Mouse (Mus musculus): ENCODE measurements around the gene Wdr5b. TPM values are rescaled to one million over a fixed set of nuclear protein-coding genes. Genes with fewer than 3 reads are reported as not detected.
"Not testable (repeated sequence)": the region's sequence is repeated elsewhere in the genome, so short reads cannot be mapped to it uniquely, and the experiment has no call there.

Gene Wdr5b
- total RNA-seq (2022) = 1 to 10 TPM; 4.4 to 6.3 (median 4.9) TPM

- peak; percentile 95 for DNase-seq (ENCODE audit: low spot score in 2 of 2)
Observed at GRCm38 (mm10) chr16:36040640-36041624, at the start of gene Wdr5b. Gene Wdr5b (plus strand): TSS chr16:36041190.

- DNase-seq (ENCODE audit: low spot score in 2 of 2) = no peak
Observed at GRCm38 (mm10) chr16:35992391-35992790, 48.6 kb upstream of the Wdr5b start.

- no peak for DNase-seq (ENCODE audit: low spot score in 2 of 2)
Observed at GRCm38 (mm10) chr16:35993316-35993715, 47.7 kb upstream of the Wdr5b start.

GRCm38 (mm10) chr16:35998852-35999251, 42.1 kb upstream of the Wdr5b start:
- not testable (repeated sequence) for DNase-seq (ENCODE audit: low spot score in 2 of 2)

- no peak for DNase-seq (ENCODE audit: low spot score in 2 of 2)
Observed at GRCm38 (mm10) chr16:36008396-36008795, 32.6 kb upstream of the Wdr5b start.

- DNase-seq (ENCODE audit: low spot score in 2 of 2) = no peak
Observed at GRCm38 (mm10) chr16:36016335-36016734, 24.7 kb upstream of the Wdr5b start.

GRCm38 (mm10) chr16:36028120-36028519, 12.9 kb upstream of the Wdr5b start:
- not testable (repeated sequence) for DNase-seq (ENCODE audit: low spot score in 2 of 2)

- no peak for DNase-seq (ENCODE audit: low spot score in 2 of 2)
Observed at GRCm38 (mm10) chr16:36041625-36042020, 633 bp downstream of the Wdr5b start.

- DNase-seq (ENCODE audit: low spot score in 2 of 2) = no peak
Observed at GRCm38 (mm10) chr16:36043073-36043472, 2.1 kb downstream of the Wdr5b start.

- no peak for DNase-seq (ENCODE audit: low spot score in 2 of 2)
Observed at GRCm38 (mm10) chr16:36043964-36044363, 3.0 kb downstream of the Wdr5b start.

- no peak for DNase-seq (ENCODE audit: low spot score in 2 of 2)
Observed at GRCm38 (mm10) chr16:36047538-36047937, 6.5 kb downstream of the Wdr5b start.

- no peak for DNase-seq (ENCODE audit: low spot score in 2 of 2)
Observed at GRCm38 (mm10) chr16:36051491-36051890, 10.5 kb downstream of the Wdr5b start.

- DNase-seq (ENCODE audit: low spot score in 2 of 2) = no peak
Observed at GRCm38 (mm10) chr16:36053524-36054275, 12.7 kb downstream of the Wdr5b start.

- no peak for DNase-seq (ENCODE audit: low spot score in 2 of 2)
Observed at GRCm38 (mm10) chr16:36054920-36055319, 13.9 kb downstream of the Wdr5b start.

- DNase-seq (ENCODE audit: low spot score in 2 of 2) = no peak
Observed at GRCm38 (mm10) chr16:36056416-36056815, 15.4 kb downstream of the Wdr5b start.

GRCm38 (mm10) chr16:36057933-36058475, 17.0 kb downstream of the Wdr5b start:
- DNase-seq (ENCODE audit: low spot score in 2 of 2) = no peak

GRCm38 (mm10) chr16:36062534-36062933, 21.5 kb downstream of the Wdr5b start:
- DNase-seq (ENCODE audit: low spot score in 2 of 2) = not testable (repeated sequence)

- no peak for DNase-seq (ENCODE audit: low spot score in 2 of 2)
Observed at GRCm38 (mm10) chr16:36063315-36063714, 22.3 kb downstream of the Wdr5b start.

GRCm38 (mm10) chr16:36064904-36065303, 23.9 kb downstream of the Wdr5b start:
- DNase-seq (ENCODE audit: low spot score in 2 of 2) = no peak

- DNase-seq (ENCODE audit: low spot score in 2 of 2) = no peak
Observed at GRCm38 (mm10) chr16:36067694-36068093, 26.7 kb downstream of the Wdr5b start.

- DNase-seq (ENCODE audit: low spot score in 2 of 2) = no peak
Observed at GRCm38 (mm10) chr16:36068356-36068755, 27.4 kb downstream of the Wdr5b start.
